Mouse (Mus musculus) stomach, postnatal 0 days (tissue): Measurements from ENCODE around the gene Vps33b. TPM values are rescaled to one million over a fixed set of nuclear protein-coding genes. Genes with fewer than 3 reads are reported as not detected.

ENCODE experiments used
- ATAC-seq: fragments of 200-750 bp; cut with Nextera tagmentation; 2 replicates; pipeline ENCODE4 v1.8.0; 2017; ENCODE audit not compliant: low FRiP score, low TSS enrichment
- DNase-seq: peaks from one replicate; pipeline ENCODE4 v3.0.0-alpha.2; 2016; ENCODE audit warnings: low spot score
- H3K27ac ChIP-seq: fragments of 300-500 bp; sonication (generic); replicated peaks from 2 replicates; pipeline ENCODE4 v1.5.1; 2014; ENCODE audit warnings: mild to moderate bottlenecking, control low read depth
- H3K27me3 ChIP-seq: fragments of 300-500 bp; sonication (generic); 2 replicates; pipeline ENCODE4 v1.6.1; 2014; ENCODE audit warnings: low read length; ENCODE audit not compliant: control insufficient read depth, insufficient read depth
- H3K36me3 ChIP-seq: fragments of 300-500 bp; sonication (generic); 2 replicates; pipeline ENCODE4 v1.6.1; 2014; ENCODE audit warnings: low read length, mixed read lengths; ENCODE audit not compliant: control insufficient read depth, insufficient read depth
- H3K4me1 ChIP-seq: fragments of 300-500 bp; sonication (generic); replicated peaks from 2 replicates; pipeline ENCODE4 v1.6.1; 2014; ENCODE audit warnings: antibody characterized with exemption; ENCODE audit not compliant: control insufficient read depth, insufficient read depth
- H3K4me2 ChIP-seq: fragments of 300-500 bp; sonication (generic); replicated peaks from 2 replicates; pipeline ENCODE4 v1.6.1; 2014; ENCODE audit warnings: low read depth, mild to moderate bottlenecking, control low read depth, moderate library complexity
- H3K4me3 ChIP-seq: fragments of 300-500 bp; sonication (generic); 2 replicates; pipeline ENCODE4 v1.5.1; 2014; ENCODE audit warnings: low read depth, low read length, control low read depth
- H3K9ac ChIP-seq: fragments of 300-500 bp; sonication (generic); 2 replicates; pipeline ENCODE4 v1.6.1; 2014; ENCODE audit warnings: mild to moderate bottlenecking, low read length, control low read depth, mixed read lengths
- H3K9me3 ChIP-seq: fragments of 300-500 bp; sonication (generic); 2 replicates; pipeline ENCODE4 v1.6.1; 2016; ENCODE audit warnings: low read length; ENCODE audit not compliant: control insufficient read depth
- CTCF ChIP-seq: IDR thresholded peaks from 2 replicates; pipeline ENCODE4 v1.5.1; 2016; ENCODE audit warnings: antibody characterized with exemption, low read depth, mild to moderate bottlenecking, moderate library complexity
- EP300 ChIP-seq: optimal IDR thresholded peaks from 2 replicates; pipeline ENCODE3; 2016; ENCODE audit warnings: antibody characterized with exemption
- WGBS: fragments of 180-500 bp; shearing (Covaris S2); extraction: QIAGEN DNeasy Blood & Tissue Kit; methylation state at CpG from one replicate; pipeline ENCODE4 v1.1.7; 2014; 5-methylcytosine and 5-hydroxymethylcytosine counted together
- polyA plus RNA-seq: library from polyadenylated mRNA; unstranded; fragments of >200 nt; fragmentation: Nextera tagmentation; extraction: Ambion mirVana; gene quantifications from 2 replicates; pipeline ENCODE4 v1.2.1, GENCODE M21; 2015

The Vps33b gene
- polyA plus RNA-seq, 1 experiment from 2014 or later = 4.9 TPM

DNA sequence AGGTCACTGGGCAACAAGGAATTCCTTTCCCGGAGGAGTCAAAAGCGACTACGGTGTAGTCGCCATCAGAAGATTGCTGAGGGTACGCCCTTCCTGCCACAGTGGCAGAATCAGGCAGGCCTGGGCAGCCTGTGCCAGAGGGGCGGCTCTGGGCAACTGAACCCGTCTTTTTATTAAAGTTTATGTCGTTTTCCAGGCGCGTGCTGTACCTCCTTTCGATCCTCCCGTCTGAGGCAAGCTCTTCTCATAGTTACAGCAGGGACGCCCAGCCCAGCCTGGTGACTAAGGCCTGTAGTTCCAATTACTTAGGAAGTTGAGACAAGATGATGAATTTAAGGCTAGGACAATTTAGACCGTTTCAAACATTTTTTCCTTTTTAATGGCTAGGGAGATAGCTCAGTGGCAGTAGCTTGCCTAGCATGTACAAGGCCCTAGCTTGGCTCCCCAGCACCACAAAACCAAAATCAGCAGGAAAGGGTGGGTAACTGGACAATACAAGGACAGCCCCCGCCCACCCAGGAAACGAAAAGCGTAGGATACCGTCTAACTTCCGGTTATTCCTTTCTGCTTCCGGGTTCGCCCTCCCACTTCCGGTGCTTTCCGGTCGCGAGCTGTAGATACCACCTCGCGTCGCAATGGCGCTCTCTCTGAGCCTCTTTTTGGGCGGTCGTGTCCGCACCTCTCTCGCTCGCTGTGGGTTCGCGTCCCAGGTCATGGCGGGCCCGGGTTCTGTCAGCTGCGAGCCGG, 8.7 kb upstream of the Vps33b start, which contains the start of gene Ngrn:
TSS of gene Ngrn (plus strand) at position 591 of the 747 bp plus-strand sequence.
- H3K4me1 ChIP-seq = peaks cover 2% of the 10 kb centered on the region; the same call in 1 of the 2 replicates
- DNase-seq (peak; percentile 88), ATAC-seq (peak; percentile 91)
- no peaks in the 10 kb centered on the region for H3K9me3 ChIP-seq
- TF ChIP-seq EP300 = no peak
- peak; percentile 46 for TF ChIP-seq CTCF
- H3K27me3 ChIP-seq = no peaks in the 10 kb centered on the region
- peak within 1 kb of the TSS; percentile 87 for H3K9ac ChIP-seq
- WGBS = 26% methylated on average over 40 of the region's 40 CpGs
- peaks cover 13% of the 10 kb centered on the region for H3K36me3 ChIP-seq
- H3K4me2 ChIP-seq = peak within 1 kb of the TSS; percentile 91
- peak within 1 kb of the TSS; percentile 83 for H3K4me3 ChIP-seq
- H3K27ac ChIP-seq = peak within 1 kb of the TSS; percentile 87

- Histone ChIP-seq H3K4me1 (peaks cover 2% of the 10 kb centered on the region; the same call in 1 of the 2 replicates), H3K27ac (peak overlapping the region; percentile 87), H3K27me3 (no peaks in the 10 kb centered on the region), H3K9ac (peak overlapping the region; percentile 87), H3K36me3 (peaks cover 13% of the 10 kb centered on the region), H3K4me3 (peak overlapping the region; percentile 83), H3K4me2 (peak overlapping the region; percentile 91), H3K9me3 (no peaks in the 10 kb centered on the region)
- peak; percentile 60 for ATAC-seq
- no peak for DNase-seq
- 1% methylated on average over 32 of the region's 32 CpGs for WGBS
- TF ChIP-seq CTCF (no peak; the same call in 1 of the 2 replicates), EP300 (no peak)
These were observed 8.0 kb upstream of the Vps33b start for GRCm38 (mm10) chr7:80261372-80261990.

- no peaks in the 10 kb centered on the region for H3K27me3 ChIP-seq
- no peak overlapping the region for H3K27ac ChIP-seq
- H3K9ac ChIP-seq = no peak overlapping the region
- no peak overlapping the region for H3K4me2 ChIP-seq
- TF ChIP-seq EP300 (no peak), CTCF (no peak)
- H3K36me3 ChIP-seq = peaks cover 13% of the 10 kb centered on the region
- H3K4me1 ChIP-seq = peaks cover 2% of the 10 kb centered on the region; the same call in 1 of the 2 replicates
- ATAC-seq (no peak), DNase-seq (no peak)
- no peaks in the 10 kb centered on the region for H3K9me3 ChIP-seq
- 91% methylated on average over 12 of the region's 12 CpGs for WGBS
- H3K4me3 ChIP-seq = no peak overlapping the region
These were observed 4.8 kb upstream of the Vps33b start for GRCm38 (mm10) chr7:80264606-80265005.

GRCm38 (mm10) chr7:80267764-80268163, 1.7 kb upstream of the Vps33b start:
- Histone ChIP-seq H3K9me3 (no peaks in the 10 kb centered on the region), H3K27me3 (no peaks in the 10 kb centered on the region), H3K4me3 (no peak overlapping the region), H3K9ac (no peak overlapping the region), H3K4me1 (no peaks in the 10 kb centered on the region), H3K36me3 (peaks cover 13% of the 10 kb centered on the region), H3K27ac (no peak overlapping the region), H3K4me2 (no peak overlapping the region)
- TF ChIP-seq EP300 = no peak
- TF ChIP-seq CTCF = no peak
- DNase-seq (no peak), ATAC-seq (no peak)
- 57% methylated on average over 1 of the region's 1 CpGs for WGBS

DNA sequence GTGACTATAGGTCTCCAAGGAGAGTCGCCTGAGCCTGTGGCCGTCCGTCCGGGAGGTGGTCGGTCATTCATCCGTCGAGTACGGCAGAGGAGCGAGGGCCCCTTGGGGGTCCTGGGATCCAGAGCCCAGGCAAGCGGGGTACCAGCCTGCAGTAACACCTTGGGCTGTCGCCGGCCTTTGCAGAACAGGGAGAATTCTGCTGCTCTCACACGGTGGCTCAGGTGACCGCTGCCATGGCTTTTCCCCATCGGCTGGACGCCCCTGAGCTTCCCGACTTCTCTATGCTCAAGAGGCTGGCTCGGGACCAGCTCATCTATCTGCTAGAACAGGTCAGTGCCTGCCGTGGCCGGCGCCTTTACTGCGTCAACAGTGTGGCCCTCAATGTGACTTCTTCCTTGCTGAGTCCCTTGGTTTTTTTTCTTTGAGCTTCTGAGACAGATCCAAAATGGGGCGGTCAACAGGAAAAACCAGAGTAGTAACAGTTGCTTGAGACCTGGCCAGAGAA, 354 bp downstream of the Vps33b start:
- no peaks in the 10 kb centered on the region for H3K9me3 ChIP-seq

More for the DNA sequence above, 354 bp downstream of the Vps33b start:
- TF ChIP-seq CTCF (no peak), EP300 (no peak)
- Histone ChIP-seq H3K9ac (peak overlapping the region; percentile 80), H3K27me3 (no peaks in the 10 kb centered on the region), H3K4me2 (peak overlapping the region; percentile 95), H3K4me1 (no peaks in the 10 kb centered on the region), H3K36me3 (peaks cover 11% of the 10 kb centered on the region), H3K4me3 (peak overlapping the region; percentile 81), H3K27ac (peak overlapping the region; percentile 88)
- DNase-seq = peak; percentile 53
- ATAC-seq = peak; percentile 74
- WGBS = under 1% methylated on average over 23 of the region's 23 CpGs
